Mouse (Mus musculus) retina, postnatal 1 day (tissue): ENCODE measurements at regions not wholly inside any gene's neighbourhood (a gene's known extent, or its start where the extent isn't known, plus 50 kb on each side); places are given as distances from the start of the nearest gene placed in this dataset.

Experiments
- DNase-seq: peaks from one replicate; pipeline ENCODE4 v3.0.0-alpha.2; 2012

DNA sequence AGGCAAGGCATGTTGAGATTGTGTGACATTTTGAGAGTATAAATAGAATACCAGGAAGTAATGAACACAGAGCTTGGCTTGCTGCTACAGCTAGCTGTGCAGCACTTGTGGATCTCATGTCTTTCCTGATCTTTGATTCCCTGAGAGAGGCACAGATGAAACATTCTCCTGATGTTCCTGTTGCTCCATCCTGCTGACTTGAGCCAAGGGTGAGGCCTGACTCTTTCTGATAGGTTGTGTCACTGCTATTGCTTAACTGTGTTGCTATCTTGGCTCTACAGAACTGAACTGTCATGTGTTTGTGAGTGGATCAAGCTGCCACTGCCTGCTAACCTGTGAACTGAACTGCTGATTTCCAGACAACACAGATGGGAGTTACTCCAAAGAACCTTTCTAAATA lies 344.5 kb upstream of the Robo1 start:
- DNase-seq, result no peak

DNA sequence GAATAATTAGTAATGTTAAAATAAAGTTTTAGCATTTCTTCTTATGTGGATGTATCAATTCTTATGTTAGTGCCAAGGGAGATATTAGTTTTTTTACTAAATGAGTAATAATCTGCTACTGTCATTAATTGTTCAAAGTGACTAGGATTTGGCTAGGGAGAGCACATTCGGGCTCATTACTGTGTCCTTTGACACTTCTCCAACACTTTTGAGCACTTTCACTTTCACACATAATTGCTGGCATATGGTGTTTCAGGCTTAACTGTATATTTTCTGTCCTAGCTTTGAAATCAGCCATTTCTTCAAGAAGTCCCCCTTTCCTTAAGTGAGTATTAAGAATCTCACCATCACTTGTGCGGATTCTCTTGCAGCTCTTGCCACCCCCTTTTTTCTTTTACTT lies 334.3 kb upstream of the Robo1 start:
- no peak for DNase-seq

DNA sequence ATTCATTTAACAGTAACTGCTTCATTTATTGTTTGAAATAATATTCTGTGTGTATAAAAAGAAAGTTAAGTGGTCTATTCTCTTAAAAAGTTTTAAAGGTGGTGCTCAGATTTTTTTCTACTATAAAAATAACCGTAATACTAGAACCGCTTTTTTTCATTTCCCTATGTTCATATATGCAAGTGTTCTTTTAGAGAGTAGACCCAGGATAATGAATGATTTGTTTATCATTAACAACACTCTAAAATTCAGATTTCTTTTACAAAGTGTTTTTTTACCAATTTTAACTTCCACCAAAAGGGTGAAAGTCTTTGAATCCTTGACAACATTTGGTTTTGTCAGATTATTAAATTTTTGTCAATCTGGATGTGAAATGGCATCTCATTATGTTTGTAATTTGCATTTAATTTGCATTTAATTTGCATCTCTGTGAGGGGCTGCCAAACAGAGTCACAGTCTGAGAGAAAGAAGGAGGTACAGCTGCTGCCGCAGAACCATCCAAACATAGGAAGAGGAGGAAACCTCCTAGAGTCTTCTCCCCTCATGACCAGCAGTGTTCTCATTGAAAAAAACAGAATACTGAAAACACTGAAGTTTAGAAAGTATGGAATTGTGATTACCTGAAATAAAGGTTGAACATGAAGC lies 310.4 kb upstream of the Robo1 start:
- no peak for DNase-seq

DNA sequence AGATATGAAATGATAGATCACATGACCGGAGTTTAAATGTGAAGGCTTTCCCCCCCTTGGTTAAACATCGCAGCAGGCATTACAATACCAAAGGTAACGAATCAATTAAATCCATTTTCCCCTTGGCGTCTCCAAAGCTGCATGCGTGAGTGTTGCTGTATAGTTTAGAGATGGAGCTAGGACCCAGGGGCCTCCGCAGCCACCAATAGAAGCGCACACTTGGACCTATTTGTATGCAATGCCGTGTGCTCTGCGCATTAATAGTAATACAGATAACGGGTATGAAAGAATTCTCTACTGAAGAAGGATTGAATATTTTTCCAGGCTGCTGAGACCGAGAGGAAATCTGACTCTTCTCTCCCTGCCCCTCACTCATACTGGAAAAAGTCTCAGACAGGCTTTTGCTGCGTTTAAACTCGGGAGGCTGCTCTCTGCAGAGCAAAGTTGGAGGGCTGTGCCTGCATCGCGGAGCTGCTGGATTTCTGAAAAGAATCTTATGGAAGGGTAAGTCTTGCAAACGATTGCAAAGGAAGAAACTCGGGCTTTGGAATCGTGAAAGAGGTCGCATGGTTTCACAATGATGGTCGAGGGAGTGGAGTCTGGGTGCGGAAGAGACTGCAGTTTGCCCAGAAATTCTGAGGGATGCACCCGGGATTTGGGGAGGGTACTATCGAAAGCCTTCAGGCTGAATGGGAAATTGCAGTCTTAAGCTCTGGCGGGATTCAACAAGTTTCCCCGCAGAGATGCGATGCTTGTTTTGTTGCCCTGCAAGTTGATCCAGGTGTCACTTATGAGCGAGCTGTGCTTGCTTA lies 280.5 kb upstream of the Robo1 start:
- DNase-seq, result peak; percentile 70

DNA sequence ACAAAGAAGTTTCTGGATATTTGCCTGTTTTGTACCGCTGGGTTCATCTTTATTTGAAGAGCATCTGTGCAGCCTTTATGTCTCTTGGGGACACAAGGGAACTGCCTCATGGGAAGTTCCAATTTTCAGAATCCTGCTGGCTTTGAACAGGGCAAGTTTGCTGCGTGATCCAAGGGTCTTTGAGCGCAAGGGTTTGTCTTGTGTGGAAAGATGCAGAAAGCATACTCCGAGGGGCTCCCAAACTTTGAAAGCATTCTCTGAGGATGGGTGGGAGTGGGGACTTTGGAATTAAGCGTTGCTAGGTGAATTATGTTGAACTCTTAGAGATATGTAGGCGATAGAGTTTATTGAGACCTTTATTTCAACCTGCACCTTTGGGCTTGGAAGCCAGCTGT lies 279.9 kb upstream of the Robo1 start:
- DNase-seq, result no peak

DNA sequence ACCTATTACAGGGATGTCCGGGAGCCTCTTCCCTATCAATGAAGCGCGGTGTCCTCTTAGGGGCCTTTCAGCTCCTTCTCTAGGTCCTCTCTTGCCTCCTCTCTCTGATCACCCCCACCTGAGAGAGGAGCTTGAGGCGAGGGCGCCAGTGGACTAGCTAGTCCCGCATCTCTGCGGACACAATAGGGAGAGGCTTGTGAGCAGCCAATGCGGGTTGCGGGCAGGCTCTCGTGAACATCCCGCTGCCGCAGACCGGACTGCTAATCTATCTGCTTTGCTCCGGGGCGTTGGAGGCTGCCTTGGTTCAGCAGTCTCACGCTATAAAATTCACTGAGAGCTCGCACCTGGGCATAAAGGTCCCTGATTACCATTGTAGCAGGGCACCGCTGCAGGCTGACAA lies 279.3 kb upstream of the Robo1 start:
- peak; percentile 68 for DNase-seq

DNA sequence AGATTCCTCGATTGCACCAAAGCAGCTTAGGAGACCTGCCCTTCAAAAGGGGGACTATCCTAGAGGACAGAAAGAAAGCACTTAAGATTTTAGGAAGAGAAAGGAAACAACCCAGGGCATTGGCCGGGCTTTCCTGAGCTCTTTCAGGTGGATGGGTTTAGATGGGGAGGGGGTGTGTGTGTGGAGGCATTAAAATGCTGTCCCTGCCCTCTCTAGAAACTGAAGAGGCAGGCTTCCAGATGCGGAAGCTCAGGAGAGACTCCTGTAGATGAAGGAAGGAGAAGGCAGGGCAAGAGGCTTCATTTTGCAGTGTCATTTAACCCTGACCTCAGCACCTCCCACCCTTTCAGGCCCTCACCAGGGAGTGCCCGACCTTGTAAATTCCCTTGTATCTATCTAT lies 278.8 kb upstream of the Robo1 start:
- peak; percentile 19 for DNase-seq

DNA sequence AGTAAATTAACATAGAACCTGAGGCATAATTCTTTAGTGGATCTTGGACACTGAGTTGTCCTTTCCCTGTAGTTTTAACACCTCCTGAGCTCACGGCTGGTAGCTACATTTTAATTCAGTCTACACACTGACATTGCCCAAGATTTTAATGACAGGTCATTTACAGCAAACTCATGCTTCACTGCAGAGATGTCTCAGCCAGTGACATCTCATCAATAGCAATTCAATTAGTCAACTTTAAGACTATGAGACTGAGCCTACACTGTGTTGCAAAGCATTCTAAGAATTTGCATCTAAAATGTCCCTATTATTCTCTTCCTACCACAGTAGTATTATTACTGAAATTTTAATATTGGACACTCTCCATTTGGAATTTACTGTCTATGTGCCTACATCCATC lies 239.9 kb upstream of the Robo1 start:
- no peak for DNase-seq

DNA sequence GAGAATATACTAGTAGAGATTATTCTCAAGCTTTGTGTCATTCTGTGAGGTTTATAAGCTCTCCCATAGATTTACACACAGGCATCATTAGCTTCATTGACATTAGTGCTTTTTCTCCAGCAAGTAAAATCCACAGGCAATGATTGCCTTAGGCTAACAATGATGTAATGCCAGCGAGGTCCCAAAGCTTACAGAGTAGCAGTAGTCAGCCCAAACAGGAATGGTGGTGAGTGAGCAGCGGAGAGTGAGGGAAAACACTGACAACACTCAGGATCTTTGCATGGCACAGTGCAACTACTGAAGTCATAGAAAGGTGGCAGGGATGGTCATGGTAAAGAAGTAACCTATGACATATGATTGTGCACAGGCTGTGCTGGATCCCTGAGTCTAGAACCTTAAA lies 238.5 kb upstream of the Robo1 start:
- DNase-seq, result no peak

DNA sequence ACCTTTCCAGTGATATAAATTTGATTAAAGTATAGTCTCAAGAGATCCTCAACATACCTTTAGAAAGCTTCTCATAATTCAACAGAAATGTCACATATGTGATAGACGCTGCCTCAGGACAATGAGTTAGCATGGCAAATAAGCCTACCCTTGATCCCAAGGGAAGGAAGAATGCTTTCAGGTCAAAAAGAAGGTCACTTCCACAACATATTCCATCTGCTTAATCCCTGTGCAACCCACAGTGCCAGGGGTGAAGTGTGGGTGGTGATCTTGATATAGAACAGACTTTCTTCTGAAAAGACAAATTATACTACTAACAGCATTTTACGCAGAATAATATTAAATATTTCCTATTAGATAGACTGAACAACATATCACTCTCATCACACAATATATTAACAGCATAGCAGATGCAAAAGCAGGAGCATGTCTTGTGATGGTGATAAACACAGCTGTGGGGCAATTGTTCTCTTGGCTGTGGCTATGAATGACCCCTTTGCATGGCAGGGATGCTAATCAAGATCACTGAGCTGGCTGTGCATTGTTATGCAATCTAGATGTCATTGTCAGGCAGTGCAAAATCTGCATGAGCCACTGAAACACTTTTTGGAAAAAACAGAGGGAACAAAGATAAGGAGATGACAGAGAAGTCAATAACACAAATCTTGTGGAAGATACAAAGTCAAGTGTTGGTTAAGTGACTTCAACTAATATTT lies 236.2 kb upstream of the Robo1 start:
- peak; percentile 34 for DNase-seq

DNA sequence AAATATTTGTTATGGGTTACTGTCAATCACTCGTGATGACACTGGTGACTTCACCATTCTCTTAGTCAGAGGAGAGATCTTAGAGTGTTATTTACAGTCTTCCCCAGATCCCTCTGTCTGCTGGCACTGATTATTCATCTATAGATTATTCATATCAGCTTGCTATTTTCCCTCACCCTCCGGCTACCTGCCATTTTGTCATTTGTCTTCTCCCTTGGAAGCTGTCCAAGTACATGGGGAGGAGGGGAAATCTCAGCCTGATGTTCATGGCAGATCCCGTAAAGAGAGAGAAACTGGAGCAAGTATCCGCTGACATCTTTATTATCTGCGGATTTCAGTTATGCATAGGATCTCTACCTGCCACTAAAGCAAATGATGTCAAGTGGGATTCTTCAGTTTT lies 222.9 kb upstream of the Robo1 start:
- no peak for DNase-seq

DNA sequence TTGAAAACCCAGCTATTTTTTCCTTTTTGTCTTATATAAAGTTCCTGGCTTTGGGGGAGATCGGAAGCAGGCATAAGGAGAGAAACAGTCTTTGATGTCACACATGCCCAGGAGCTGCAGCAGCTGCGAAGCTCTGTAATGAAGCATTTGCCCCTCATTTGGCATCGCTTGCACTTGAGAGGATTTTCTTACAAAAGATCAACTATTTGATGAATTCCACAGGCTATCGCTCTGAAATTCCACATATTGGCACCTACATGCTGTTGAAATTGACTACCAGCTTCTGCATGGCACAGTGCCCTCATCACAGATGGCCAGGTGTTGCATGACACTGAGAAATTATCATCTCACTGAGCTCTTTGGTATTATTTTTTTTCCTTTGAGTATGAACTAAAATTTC lies 220.1 kb upstream of the Robo1 start:
- DNase-seq, result no peak

DNA sequence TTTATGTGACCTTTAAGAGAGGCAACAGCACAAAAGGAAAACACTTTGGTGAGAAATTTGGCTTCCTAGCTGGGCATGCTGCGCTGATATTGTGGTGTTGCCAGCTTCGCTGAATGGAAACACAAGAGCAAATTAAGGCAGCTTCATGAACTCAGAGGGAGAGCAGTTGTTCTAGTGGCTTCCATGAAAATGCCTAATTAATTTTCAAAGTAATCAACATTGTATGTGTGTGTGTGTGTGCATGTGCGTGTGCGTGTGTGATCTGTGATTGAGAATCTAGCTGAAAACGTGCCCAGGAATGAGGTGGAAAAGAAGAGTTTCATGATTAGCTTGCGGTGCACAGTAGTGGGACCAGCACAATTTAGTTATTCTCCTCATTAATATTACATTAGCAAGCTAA lies 219.2 kb upstream of the Robo1 start:
- DNase-seq, result no peak
